Mouse (Mus musculus) heart, embryonic 10.5 days (tissue): Measurements from ENCODE around the gene Hes2. TPM values are rescaled to one million over a fixed set of nuclear protein-coding genes. Genes with fewer than 3 reads are reported as not detected.

Experiments used
- DNase-seq: peaks from one replicate; pipeline ENCODE4 v3.0.0-alpha.2; 2017; ENCODE audit warnings: low spot score
- H3K27ac ChIP-seq: fragments of 300-500 bp; sonication (generic); 2 replicates; pipeline ENCODE4 v1.5.1; 2016; ENCODE audit warnings: mild to moderate bottlenecking
- H3K27me3 ChIP-seq: fragments of 300-500 bp; sonication (generic); 2 replicates; pipeline ENCODE4 v1.6.1; 2016; ENCODE audit warnings: mild to moderate bottlenecking; ENCODE audit not compliant: poor library complexity, insufficient read depth, severe bottlenecking
- H3K36me3 ChIP-seq: fragments of 300-500 bp; sonication (generic); 2 replicates; pipeline ENCODE4 v1.6.1; 2016; ENCODE audit warnings: mild to moderate bottlenecking, moderate library complexity
- H3K4me1 ChIP-seq: fragments of 300-500 bp; sonication (generic); 2 replicates; pipeline ENCODE4 v1.6.1; 2016; ENCODE audit warnings: mild to moderate bottlenecking
- H3K4me3 ChIP-seq: fragments of 300-500 bp; sonication (generic); 2 replicates; pipeline ENCODE4 v1.5.1; 2016; ENCODE audit warnings: mild to moderate bottlenecking, moderate library complexity
- H3K9me3 ChIP-seq: fragments of 300-500 bp; sonication (generic); 2 replicates; pipeline ENCODE4 v1.6.1; 2016; ENCODE audit warnings: mild to moderate bottlenecking, moderate library complexity
- WGBS: fragments of 180-500 bp; shearing (Covaris S2); methylation state at CpG from one replicate; pipeline ENCODE4 v1.1.7; 2016; 5-methylcytosine and 5-hydroxymethylcytosine counted together
- polyA plus RNA-seq: library from polyadenylated mRNA; unstranded; fragments of >200 nt; fragmentation: Nextera tagmentation; extraction: Ambion mirVana; gene quantifications from 2 replicates; pipeline ENCODE4 v1.2.1, GENCODE M21; 2016

The Hes2 gene
- polyA plus RNA-seq, 1 experiment from 2014 or later: not detected

DNA sequence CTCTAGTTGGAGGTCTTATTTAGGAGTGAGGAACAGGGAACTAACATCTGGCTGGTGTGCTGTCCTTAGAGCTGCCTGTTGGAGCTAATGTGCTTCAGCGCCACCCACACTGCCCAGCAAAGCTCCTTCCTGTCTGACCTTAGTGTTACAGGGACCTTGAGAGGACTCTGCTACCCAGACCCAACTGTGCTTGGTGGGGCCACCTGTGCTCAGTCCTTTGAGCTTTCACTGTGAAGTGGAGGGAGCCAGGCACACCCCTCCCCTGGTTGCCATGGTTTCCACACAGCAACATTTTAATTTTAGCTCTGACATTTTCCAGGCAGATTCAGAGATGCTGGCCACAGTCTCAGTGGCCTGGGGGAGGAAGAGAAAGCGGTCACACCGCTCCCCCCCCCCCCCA is 44.2 kb downstream of the Hes2 start:
- Histone ChIP-seq H3K27me3 (no peaks in the 10 kb centered on the region), H3K9me3 (no peaks in the 10 kb centered on the region), H3K36me3 (no peaks in the 10 kb centered on the region), H3K4me1 (peaks cover 44% of the 10 kb centered on the region), H3K27ac (peak overlapping the region; percentile 70; the same call in 1 of the 2 replicates), H3K4me3 (no peak overlapping the region)
- DNase-seq: no peak
- 69% methylated on average over 3 of the region's 3 CpGs for WGBS

DNA sequence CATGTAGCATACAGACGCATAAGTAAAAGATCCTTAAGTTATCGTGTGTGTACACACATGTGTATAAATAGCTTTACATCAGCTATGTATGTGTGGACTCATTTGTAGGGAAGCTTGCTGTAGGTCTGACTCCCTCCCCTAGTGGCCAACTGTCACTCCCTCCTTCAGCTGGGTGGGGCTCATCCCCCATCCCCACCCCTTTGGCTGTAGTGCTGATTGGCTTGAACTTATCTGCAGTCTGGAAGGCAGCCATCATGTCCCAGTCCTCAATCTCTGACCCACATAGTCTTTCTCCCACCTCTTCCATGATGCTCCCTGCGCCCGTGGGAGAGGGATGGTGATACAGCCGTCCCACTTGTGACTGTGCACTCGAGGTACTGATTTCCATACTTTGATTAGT is 46.0 kb downstream of the Hes2 start:
- Histone ChIP-seq H3K9me3 (no peaks in the 10 kb centered on the region), H3K4me3 (no peak overlapping the region), H3K4me1 (peaks cover 51% of the 10 kb centered on the region), H3K36me3 (no peaks in the 10 kb centered on the region), H3K27me3 (no peaks in the 10 kb centered on the region), H3K27ac (no peak overlapping the region)
- WGBS: 82% methylated on average over 6 of the region's 6 CpGs
- DNase-seq: no peak

DNA sequence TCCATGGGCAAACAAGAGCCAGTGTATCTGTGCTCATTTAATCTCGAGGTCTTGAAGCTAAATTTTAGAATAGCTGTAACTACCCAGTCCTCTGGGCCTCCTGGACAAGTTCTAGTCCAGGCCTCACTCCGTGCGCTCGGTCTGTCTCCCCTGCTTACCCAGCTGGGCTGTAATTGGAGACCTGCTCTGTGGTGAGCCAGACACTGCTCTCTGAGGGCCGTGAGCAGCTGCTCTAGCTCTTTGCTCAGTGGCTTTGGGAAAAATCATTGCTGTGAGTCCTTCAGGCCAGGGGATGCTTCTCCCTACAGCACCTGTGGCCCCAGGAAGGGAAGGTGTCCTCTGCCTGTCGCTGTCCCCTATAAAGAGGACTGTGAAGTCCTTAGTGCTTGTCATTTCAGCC is 47.5 kb downstream of the Hes2 start:
- no peak for DNase-seq
- whole genome bisulfite sequencing: 68% methylated on average over 6 of the region's 6 CpGs
- Histone ChIP-seq H3K27ac (no peak overlapping the region), H3K4me1 (peaks cover 46% of the 10 kb centered on the region), H3K9me3 (no peaks in the 10 kb centered on the region), H3K27me3 (no peaks in the 10 kb centered on the region), H3K4me3 (no peak overlapping the region), H3K36me3 (no peaks in the 10 kb centered on the region)

DNA sequence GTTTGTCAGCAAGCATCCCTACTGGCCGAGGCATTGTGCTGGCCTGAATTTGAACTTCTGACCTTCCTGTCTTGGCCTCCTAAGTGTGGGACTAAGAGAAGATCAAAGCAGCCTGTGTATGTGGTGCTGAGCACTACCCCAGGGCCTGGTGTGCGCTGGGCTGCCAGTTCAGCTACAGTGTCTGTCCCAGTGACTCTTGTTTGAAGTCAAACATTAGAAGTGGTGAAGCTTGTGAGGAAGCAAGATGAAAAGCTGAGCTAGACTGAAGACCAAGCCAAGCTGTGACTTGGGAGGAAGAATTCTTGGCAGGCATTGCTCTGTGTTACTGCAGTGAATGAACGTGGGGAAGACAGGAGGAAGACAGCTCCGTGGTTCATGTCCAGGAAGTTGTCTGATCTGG is 51.0 kb downstream of the Hes2 start:
- no peak overlapping the region for H3K27ac ChIP-seq
- no peaks in the 10 kb centered on the region for H3K9me3 ChIP-seq
- no peak overlapping the region for H3K4me3 ChIP-seq
- no peaks in the 10 kb centered on the region for H3K36me3 ChIP-seq
- 34% methylated on average over 4 of the region's 4 CpGs for WGBS
- DNase-seq: no peak
- no peaks in the 10 kb centered on the region for H3K27me3 ChIP-seq
- H3K4me1 ChIP-seq: peaks cover 20% of the 10 kb centered on the region; the same call in 1 of the 2 replicates

Other genes with a start within 250 kb of the Hes2 start
- 80.5 and 85.8 TPM in 2 replicates for gene Dnajc11, start 225.2 kb upstream of the Hes2 start, polyA plus RNA-seq
- 29.3 and 30.1 TPM in 2 replicates for gene Thap3, start 169.9 kb upstream of the Hes2 start, polyA plus RNA-seq
- 22.9 and 26.2 TPM in 2 replicates for gene Phf13, start 162.6 kb upstream of the Hes2 start, polyA plus RNA-seq
- gene Klhl21, start 150.1 kb upstream of the Hes2 start, polyA plus RNA-seq: 28.4 and 42.2 TPM in 2 replicates
- 16.6 and 21.0 TPM in 2 replicates for gene Zbtb48, start 131.2 kb upstream of the Hes2 start, polyA plus RNA-seq
- 0.11 and 0.19 TPM in 2 replicates for gene Tas1r1, start 120.3 kb upstream of the Hes2 start, polyA plus RNA-seq
- gene Nol9, start 119.5 kb upstream of the Hes2 start, polyA plus RNA-seq: 26.5 and 36.9 TPM in 2 replicates
- 10.1 and 10.2 TPM in 2 replicates for gene Plekhg5, start 86.4 kb upstream of the Hes2 start, polyA plus RNA-seq
- 0.90 and 1.3 TPM in 2 replicates for gene Tnfrsf25, start 42.9 kb upstream of the Hes2 start, polyA plus RNA-seq
- 1.4 and 4.0 TPM in 2 replicates for gene Espn, start 6.5 kb upstream of the Hes2 start, polyA plus RNA-seq
- gene Acot7, start 19.3 kb downstream of the Hes2 start, polyA plus RNA-seq: 43.7 and 48.9 TPM in 2 replicates
- gene Gpr153, start 115.4 kb downstream of the Hes2 start, polyA plus RNA-seq: 5.5 and 6.3 TPM in 2 replicates
- gene Hes3, start 132.8 kb downstream of the Hes2 start, polyA plus RNA-seq: not detected in 2 replicates
- 23.1 and 27.4 TPM in 2 replicates for gene Icmt, start 138.4 kb downstream of the Hes2 start, polyA plus RNA-seq
- gene Rnf207, start 160.1 kb downstream of the Hes2 start, polyA plus RNA-seq: 19.1 and 39.9 TPM in 2 replicates
- gene Rpl22, start 166.9 kb downstream of the Hes2 start, polyA plus RNA-seq: 261 and 301 TPM in 2 replicates
- gene Chd5, start 179.8 kb downstream of the Hes2 start, polyA plus RNA-seq: 0.02 TPM in 1 of 2 replicates, not detected in the other